Mouse (Mus musculus) embryonic fibroblast, embryonic 13.5 days (primary cell): ENCODE measurements at regions not wholly inside any gene's neighbourhood (a gene's known extent, or its start where the extent isn't known, plus 50 kb on each side); places are given as distances from the start of the nearest gene placed in this dataset.

Experiments used
- CTCF ChIP-seq: IDR thresholded peaks from 2 replicates; pipeline ENCODE4 v1.5.1; 2011; ENCODE audit warnings: mild to moderate bottlenecking, control low read depth, low read length, moderate library complexity, borderline replicate concordance; ENCODE audit not compliant: insufficient read depth
- POLR2A ChIP-seq: IDR thresholded peaks from 2 replicates; pipeline ENCODE4 v1.6.1; 2011; ENCODE audit warnings: low read depth, mild to moderate bottlenecking, control low read depth, low read length, moderate library complexity

DNA sequence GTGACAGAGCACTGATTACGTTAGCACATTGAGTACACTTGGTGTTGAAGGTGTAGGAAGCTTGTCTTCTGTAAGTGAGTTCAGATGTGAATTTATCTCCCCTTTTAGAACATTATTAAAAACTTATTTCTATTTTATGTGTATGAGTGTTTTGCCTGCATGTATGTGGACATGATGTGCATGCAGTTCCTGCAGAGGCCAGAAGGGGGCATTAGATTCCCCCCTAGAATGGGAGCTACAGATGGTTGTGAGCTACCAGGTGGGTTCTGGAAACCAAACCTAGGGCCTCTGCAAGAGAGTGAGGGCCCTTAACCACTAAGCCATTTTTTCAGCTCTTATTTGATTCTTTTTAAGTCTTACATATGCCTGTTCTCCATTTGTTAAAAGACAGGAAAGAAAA, 160.0 kb upstream of the Gjb5 start:
- TF ChIP-seq CTCF (no peak), POLR2A (no peak)
